Mouse (Mus musculus): ENCODE data around the gene Cntf. TPM values are rescaled to one million over a fixed set of nuclear protein-coding genes. Genes with fewer than 3 reads are reported as not detected.

Cntf gene
- total RNA-seq (2021) (1 to 10 TPM in 1 of 2 experiments, under 1 TPM in 1; 0.84 to 1.5 TPM), polyA plus RNA-seq (2012; rRNA removed) (3.1 and 5.8 TPM in 2 replicates)
- long read RNA-seq: 0 reads

GRCm38 (mm10) chr19:12765308-12765707, at the start of gene Cntf:
TSS of gene Cntf (minus strand) at chr19:12765632.
- Histone ChIP-seq H3K27ac (no peak within 1 kb of the TSS; the same call in 1 of the 2 replicates), H3K27me3 (ENCODE audit: control insufficient read depth, insufficient read depth, low read length) (no peaks in the 10 kb centered on the region), H3K4me1 (ENCODE audit: control insufficient read depth, insufficient read depth, low read length) (no peaks in the 10 kb centered on the region), H3K79me2 (replicated peaks; ENCODE audit: control insufficient read depth, insufficient read depth, low read length) (no peaks in the 10 kb centered on the region), H3K4me3 (no peak within 1 kb of the TSS), H3K36me3 (ENCODE audit: control insufficient read depth, insufficient read depth, low read length) (peaks cover 10% of the 10 kb centered on the region), H3K9ac (ENCODE audit: low read depth, low read length) (no peak within 1 kb of the TSS)
- DNase-seq: no peak
- intact Hi-C loops (cut with DNase I): no loop called here
- no peak for TF ChIP-seq EP300 (IDR thresholded peaks at IDR 0.05; ENCODE audit: insufficient read depth, low read depth, low read length)
- TF ChIP-seq POLR2A (IDR thresholded peaks at IDR 0.05; ENCODE audit: insufficient read depth, low read depth, low read length): no peak
- TF ChIP-seq CTCF (IDR thresholded peaks at IDR 0.05): no peak
- 74% methylated on average over 7 of the region's 7 CpGs for WGBS

GRCm38 (mm10) chr19:12813883-12814282, 48.5 kb upstream of the Cntf start:
- Histone ChIP-seq H3K9ac (ENCODE audit: low read depth, low read length) (no peak overlapping the region), H3K4me3 (no peak overlapping the region), H3K27me3 (ENCODE audit: control insufficient read depth, insufficient read depth, low read length) (no peaks in the 10 kb centered on the region), H3K4me1 (ENCODE audit: control insufficient read depth, insufficient read depth, low read length) (no peaks in the 10 kb centered on the region), H3K79me2 (replicated peaks; ENCODE audit: control insufficient read depth, insufficient read depth, low read length) (no peaks in the 10 kb centered on the region), H3K36me3 (ENCODE audit: control insufficient read depth, insufficient read depth, low read length) (no peaks in the 10 kb centered on the region), H3K27ac (no peak overlapping the region)
- 67% methylated on average over 1 of the region's 1 CpGs for WGBS
- DNase-seq: no peak
- TF ChIP-seq POLR2A (IDR thresholded peaks at IDR 0.05; ENCODE audit: insufficient read depth, low read depth, low read length) (no peak), EP300 (IDR thresholded peaks at IDR 0.05; ENCODE audit: insufficient read depth, low read depth, low read length) (no peak), CTCF (IDR thresholded peaks at IDR 0.05) (no peak)
- intact Hi-C loops (cut with DNase I): no loop called here

GRCm38 (mm10) chr19:12812644-12813364, 47.4 kb upstream of the Cntf start:
- H3K27me3 ChIP-seq (ENCODE audit: control insufficient read depth, insufficient read depth, low read length): no peaks in the 10 kb centered on the region
- H3K9ac ChIP-seq (ENCODE audit: low read depth, low read length): no peak overlapping the region
- DNase-seq: no peak
- TF ChIP-seq EP300 (IDR thresholded peaks at IDR 0.05; ENCODE audit: insufficient read depth, low read depth, low read length): no peak
- no peak for TF ChIP-seq POLR2A (IDR thresholded peaks at IDR 0.05; ENCODE audit: insufficient read depth, low read depth, low read length)
- no peak for TF ChIP-seq CTCF (IDR thresholded peaks at IDR 0.05)
- 45% methylated on average over 1 of the region's 1 CpGs for WGBS
- no peaks in the 10 kb centered on the region for H3K4me1 ChIP-seq (ENCODE audit: control insufficient read depth, insufficient read depth, low read length)
- intact Hi-C loops (cut with DNase I): no loop called here
- no peak overlapping the region for H3K4me3 ChIP-seq
- no peaks in the 10 kb centered on the region for H3K79me2 ChIP-seq (replicated peaks; ENCODE audit: control insufficient read depth, insufficient read depth, low read length)
- no peak overlapping the region for H3K27ac ChIP-seq
- no peaks in the 10 kb centered on the region for H3K36me3 ChIP-seq (ENCODE audit: control insufficient read depth, insufficient read depth, low read length)

GRCm38 (mm10) chr19:12806214-12806613, 40.8 kb upstream of the Cntf start:
- Histone ChIP-seq H3K9ac (ENCODE audit: low read depth, low read length) (no peak overlapping the region), H3K4me3 (no peak overlapping the region), H3K27me3 (ENCODE audit: control insufficient read depth, insufficient read depth, low read length) (no peaks in the 10 kb centered on the region), H3K27ac (no peak overlapping the region), H3K36me3 (ENCODE audit: control insufficient read depth, insufficient read depth, low read length) (no peaks in the 10 kb centered on the region), H3K79me2 (replicated peaks; ENCODE audit: control insufficient read depth, insufficient read depth, low read length) (no peaks in the 10 kb centered on the region), H3K4me1 (ENCODE audit: control insufficient read depth, insufficient read depth, low read length) (no peaks in the 10 kb centered on the region)
- WGBS: 60% methylated on average over 2 of the region's 2 CpGs
- intact Hi-C loops (cut with DNase I): no loop called here
- DNase-seq: no peak
- TF ChIP-seq CTCF (IDR thresholded peaks at IDR 0.05) (no peak), EP300 (IDR thresholded peaks at IDR 0.05; ENCODE audit: insufficient read depth, low read depth, low read length) (no peak), POLR2A (IDR thresholded peaks at IDR 0.05; ENCODE audit: insufficient read depth, low read depth, low read length) (no peak)

GRCm38 (mm10) chr19:12805730-12806129, 40.3 kb upstream of the Cntf start:
- Histone ChIP-seq H3K36me3 (ENCODE audit: control insufficient read depth, insufficient read depth, low read length) (no peaks in the 10 kb centered on the region), H3K4me1 (ENCODE audit: control insufficient read depth, insufficient read depth, low read length) (no peaks in the 10 kb centered on the region), H3K79me2 (replicated peaks; ENCODE audit: control insufficient read depth, insufficient read depth, low read length) (no peaks in the 10 kb centered on the region), H3K27me3 (ENCODE audit: control insufficient read depth, insufficient read depth, low read length) (no peaks in the 10 kb centered on the region), H3K9ac (ENCODE audit: low read depth, low read length) (no peak overlapping the region), H3K27ac (no peak overlapping the region), H3K4me3 (no peak overlapping the region)
- WGBS: 62% methylated on average over 3 of the region's 3 CpGs
- intact Hi-C loops (cut with DNase I): no loop called here
- DNase-seq: no peak
- no peak for TF ChIP-seq CTCF (IDR thresholded peaks at IDR 0.05)
- TF ChIP-seq POLR2A (IDR thresholded peaks at IDR 0.05; ENCODE audit: insufficient read depth, low read depth, low read length): no peak
- no peak for TF ChIP-seq EP300 (IDR thresholded peaks at IDR 0.05; ENCODE audit: insufficient read depth, low read depth, low read length)

GRCm38 (mm10) chr19:12804237-12804636, 38.8 kb upstream of the Cntf start:
- no peak for TF ChIP-seq EP300 (IDR thresholded peaks at IDR 0.05; ENCODE audit: insufficient read depth, low read depth, low read length)
- TF ChIP-seq POLR2A (IDR thresholded peaks at IDR 0.05; ENCODE audit: insufficient read depth, low read depth, low read length): no peak
- no peak for TF ChIP-seq CTCF (IDR thresholded peaks at IDR 0.05)
- WGBS: 58% methylated on average over 1 of the region's 1 CpGs
- H3K9ac ChIP-seq (ENCODE audit: low read depth, low read length): no peak overlapping the region
- H3K4me3 ChIP-seq: no peak overlapping the region
- no peaks in the 10 kb centered on the region for H3K27me3 ChIP-seq (ENCODE audit: control insufficient read depth, insufficient read depth, low read length)
- H3K4me1 ChIP-seq (ENCODE audit: control insufficient read depth, insufficient read depth, low read length): no peaks in the 10 kb centered on the region
- intact Hi-C loops (cut with DNase I): no loop called here
- H3K79me2 ChIP-seq (replicated peaks; ENCODE audit: control insufficient read depth, insufficient read depth, low read length): no peaks in the 10 kb centered on the region
- no peaks in the 10 kb centered on the region for H3K36me3 ChIP-seq (ENCODE audit: control insufficient read depth, insufficient read depth, low read length)
- no peak overlapping the region for H3K27ac ChIP-seq
- no peak for DNase-seq

Measured in heart, adult 2 months (tissue).